Mouse (Mus musculus) C2C12 (cell line): Measurements from ENCODE around the gene Stk38. TPM values are rescaled to one million over a fixed set of nuclear protein-coding genes. Genes with fewer than 3 reads are reported as not detected.

ENCODE experiments used
- H3K27me3 ChIP-seq: one replicate; pipeline ENCODE4 v1.6.1; 2011; ENCODE audit not compliant: control insufficient read depth, insufficient read depth, insufficient read length
- H3K36me3 ChIP-seq: one replicate; pipeline ENCODE4 v1.6.1; 2011; ENCODE audit not compliant: control insufficient read depth, insufficient read depth
- H3K4me3 ChIP-seq: one replicate; pipeline ENCODE4 v1.5.1; 2011; ENCODE audit warnings: mild to moderate bottlenecking, control low read depth; ENCODE audit not compliant: poor library complexity, insufficient read depth, severe bottlenecking
- H3K79me2 ChIP-seq: one replicate; pipeline ENCODE4 v1.6.1; 2011; ENCODE audit not compliant: control insufficient read depth, insufficient read depth
- H3K79me3 ChIP-seq: one replicate; pipeline ENCODE4 v1.6.1; 2011; ENCODE audit warnings: low read depth, control low read depth
- H3ac ChIP-seq: one replicate; pipeline ENCODE3; 2011; ENCODE audit warnings: low read depth; ENCODE audit not compliant: control insufficient read depth, insufficient read length
- CEBPB ChIP-seq: IDR thresholded peaks from one replicate; pipeline ENCODE4 v1.6.1; 2011; ENCODE audit warnings: low read depth, mild to moderate bottlenecking, control low read depth, moderate library complexity
- CTCF ChIP-seq: IDR thresholded peaks from one replicate; pipeline ENCODE4 v1.5.1; 2011; ENCODE audit not compliant: control insufficient read depth, insufficient read depth, insufficient read length
- FOSL1 ChIP-seq: IDR thresholded peaks from one replicate; pipeline ENCODE4 v1.8.0; 2011; ENCODE audit warnings: mild to moderate bottlenecking, low read length; ENCODE audit not compliant: poor library complexity, insufficient read depth, severe bottlenecking
- MAX ChIP-seq: IDR thresholded peaks from one replicate; pipeline ENCODE4 v1.6.1; 2011; ENCODE audit warnings: mild to moderate bottlenecking, control low read depth
- MYOD1 ChIP-seq: IDR thresholded peaks from one replicate; pipeline ENCODE4 v1.6.1; 2011; ENCODE audit warnings: low read depth; ENCODE audit not compliant: control insufficient read depth, insufficient read length
- MYOG ChIP-seq: IDR thresholded peaks from one replicate; pipeline ENCODE4 v1.6.1; 2011; ENCODE audit not compliant: control insufficient read depth, insufficient read length; ENCODE audit errors: extremely low read depth
- USF1 ChIP-seq: IDR thresholded peaks from one replicate; pipeline ENCODE4 v1.6.1; 2011; ENCODE audit warnings: low read depth, mild to moderate bottlenecking, control low read depth, moderate library complexity
- polyA plus RNA-seq: library from polyadenylated mRNA; unstranded; fragments of >200 nt; fragmentation: generic; extraction: Trizol; gene quantifications from one replicate; pipeline ENCODE4 v1.2.1, GENCODE M21; 2012; ENCODE audit warnings: missing spikeins

The Stk38 gene
- polyA plus RNA-seq, 1 experiment = 19.2 TPM

DNA sequence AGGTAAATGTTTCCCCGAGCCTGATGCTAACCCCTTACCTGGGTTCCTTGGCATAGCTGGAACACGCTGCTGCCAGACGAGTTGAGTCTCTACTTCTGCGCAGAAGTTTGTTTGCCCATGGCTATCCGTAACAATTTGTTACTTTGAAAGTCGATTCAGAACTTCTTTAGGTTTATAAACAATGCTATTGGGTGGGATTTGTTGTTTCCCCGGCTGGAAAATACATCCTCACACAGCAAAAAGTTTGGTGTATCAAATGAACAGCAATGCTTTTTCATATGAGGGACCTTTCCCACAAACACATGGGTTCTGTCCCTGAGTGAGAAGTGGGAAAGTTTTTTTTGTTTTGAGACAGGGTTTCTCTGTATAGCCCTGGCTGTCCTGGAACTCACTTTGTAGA is 64.1 kb downstream of the Stk38 start, which contains the start of gene Pxt1:
Gene Pxt1, minus strand, starts transcription at position 101 of the 400 bp plus-strand sequence.
- H3K27me3 ChIP-seq = no peaks in the 10 kb centered on the region
- no peak within 1 kb of the TSS for H3ac ChIP-seq
- H3K79me2 ChIP-seq = no peaks in the 10 kb centered on the region
- H3K36me3 ChIP-seq = no peaks in the 10 kb centered on the region
- H3K4me3 ChIP-seq = no peak within 1 kb of the TSS
- no peaks in the 10 kb centered on the region for H3K79me3 ChIP-seq
- no peak for TF ChIP-seq MYOD1
- TF ChIP-seq MYOG = no peak

DNA sequence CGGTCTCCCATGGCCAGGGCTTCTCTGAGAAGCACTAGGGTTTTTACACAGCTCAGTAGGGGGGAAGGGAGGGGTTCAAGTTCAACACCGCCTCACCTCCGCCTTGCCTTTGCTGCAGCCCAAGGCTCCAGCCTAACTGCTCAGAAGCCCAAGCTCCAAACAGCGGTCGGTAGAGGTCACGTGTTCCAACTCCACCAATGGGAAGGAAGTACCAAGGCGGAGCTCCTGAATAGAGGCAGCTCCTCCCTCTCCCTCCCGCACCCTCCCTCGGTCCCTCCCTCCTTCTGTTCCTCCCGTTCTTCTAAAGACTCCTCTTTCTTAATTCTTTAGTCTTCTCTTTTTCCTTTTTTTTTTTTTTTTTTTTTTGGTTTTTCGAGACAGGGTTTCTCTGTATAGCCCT is 65.7 kb downstream of the Stk38 start:
- H3ac ChIP-seq = no peak overlapping the region
- H3K27me3 ChIP-seq = no peaks in the 10 kb centered on the region
- TF ChIP-seq USF1 = peak; percentile 48
- TF ChIP-seq MAX = no peak
- no peak for TF ChIP-seq MYOG
- no peak for TF ChIP-seq CTCF
- no peak for TF ChIP-seq MYOD1
- TF ChIP-seq CEBPB = no peak
- no peak for TF ChIP-seq FOSL1
- H3K36me3 ChIP-seq = no peaks in the 10 kb centered on the region
- H3K79me2 ChIP-seq = no peaks in the 10 kb centered on the region
- H3K79me3 ChIP-seq = no peaks in the 10 kb centered on the region
- no peak overlapping the region for H3K4me3 ChIP-seq

DNA sequence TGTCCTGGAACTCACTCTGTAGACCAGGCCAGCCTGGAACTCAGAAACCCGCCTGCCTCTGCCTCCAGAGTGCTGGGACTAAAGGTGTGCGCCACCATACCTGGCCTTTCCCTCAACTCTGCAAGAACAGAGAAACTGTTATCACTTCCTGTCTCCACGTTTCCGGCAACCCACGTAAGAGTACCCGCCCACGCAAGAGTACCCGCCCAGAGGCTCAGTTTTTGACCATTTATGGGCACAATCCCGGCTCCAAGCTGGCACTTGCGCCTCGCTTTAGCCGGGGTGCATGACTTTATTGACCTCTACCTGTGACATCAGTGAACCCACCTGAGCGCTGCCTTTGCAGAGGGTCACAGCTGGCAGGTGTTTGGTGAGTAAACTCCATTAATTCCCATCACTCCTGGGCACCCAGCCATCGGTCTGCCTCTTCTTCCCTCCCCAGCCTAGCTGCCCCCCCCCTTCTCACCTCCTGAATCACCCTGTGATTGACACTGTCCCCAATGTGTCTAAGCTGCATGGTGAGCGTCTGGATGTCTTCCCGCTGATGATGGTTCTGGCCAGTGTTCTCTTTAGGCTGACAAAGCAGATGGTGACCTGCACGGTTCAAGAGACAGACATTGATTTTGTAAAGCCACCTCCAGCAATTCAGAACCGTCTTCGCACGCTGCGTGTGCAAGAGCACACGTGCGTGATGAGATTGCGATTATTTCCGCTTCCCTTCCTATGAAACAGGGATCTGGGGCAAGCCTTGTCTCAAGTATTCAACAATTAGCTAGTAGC is 66.8 kb downstream of the Stk38 start:
- no peaks in the 10 kb centered on the region for H3K27me3 ChIP-seq
- no peaks in the 10 kb centered on the region for H3K79me3 ChIP-seq
- TF ChIP-seq FOSL1 (no peak), MAX (no peak), CEBPB (no peak), CTCF (no peak), MYOD1 (no peak), MYOG (no peak), USF1 (no peak)
- no peak overlapping the region for H3K4me3 ChIP-seq
- H3K79me2 ChIP-seq = no peaks in the 10 kb centered on the region
- no peaks in the 10 kb centered on the region for H3K36me3 ChIP-seq
- no peak overlapping the region for H3ac ChIP-seq

DNA sequence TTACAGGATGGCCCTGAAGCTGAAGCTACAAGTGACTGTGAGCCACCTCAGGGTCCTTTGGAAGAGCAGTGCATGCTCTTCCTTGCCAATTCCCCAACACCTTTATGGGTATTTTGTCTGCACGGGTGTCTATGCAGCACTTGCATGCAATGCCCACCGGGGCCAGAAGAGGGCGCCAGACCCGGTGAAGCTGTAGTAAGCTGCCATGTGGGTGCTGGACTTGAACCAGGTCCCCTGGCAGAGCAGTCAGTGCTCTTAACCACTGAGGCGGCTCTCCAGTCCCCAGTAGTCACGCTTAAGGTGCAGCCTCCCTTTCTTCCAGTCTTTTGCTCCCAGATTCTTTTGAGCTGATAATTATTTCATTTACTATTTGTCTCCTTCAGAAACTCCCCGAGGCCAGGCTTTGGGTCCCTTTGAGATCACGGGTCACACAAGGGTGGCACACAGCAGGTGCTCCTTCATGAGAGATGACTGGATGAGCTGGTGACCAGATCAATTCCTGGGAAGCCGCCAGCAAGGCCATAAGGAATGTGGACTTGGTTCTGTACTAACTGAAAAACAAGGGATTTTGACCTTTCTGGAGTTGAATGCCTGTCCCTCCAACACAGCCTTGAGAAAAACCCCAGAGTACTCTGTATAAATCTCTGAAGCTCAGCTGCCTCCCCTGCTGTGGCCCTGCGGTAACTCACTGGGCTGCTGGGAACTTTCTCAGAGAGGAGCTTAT is 71.0 kb downstream of the Stk38 start:
- H3K36me3 ChIP-seq = no peaks in the 10 kb centered on the region
- H3K79me3 ChIP-seq = no peaks in the 10 kb centered on the region
- no peaks in the 10 kb centered on the region for H3K27me3 ChIP-seq
- H3ac ChIP-seq = no peak overlapping the region
- TF ChIP-seq CTCF = peak; percentile 3
- TF ChIP-seq MYOG = no peak
- no peaks in the 10 kb centered on the region for H3K79me2 ChIP-seq
- H3K4me3 ChIP-seq = no peak overlapping the region

DNA sequence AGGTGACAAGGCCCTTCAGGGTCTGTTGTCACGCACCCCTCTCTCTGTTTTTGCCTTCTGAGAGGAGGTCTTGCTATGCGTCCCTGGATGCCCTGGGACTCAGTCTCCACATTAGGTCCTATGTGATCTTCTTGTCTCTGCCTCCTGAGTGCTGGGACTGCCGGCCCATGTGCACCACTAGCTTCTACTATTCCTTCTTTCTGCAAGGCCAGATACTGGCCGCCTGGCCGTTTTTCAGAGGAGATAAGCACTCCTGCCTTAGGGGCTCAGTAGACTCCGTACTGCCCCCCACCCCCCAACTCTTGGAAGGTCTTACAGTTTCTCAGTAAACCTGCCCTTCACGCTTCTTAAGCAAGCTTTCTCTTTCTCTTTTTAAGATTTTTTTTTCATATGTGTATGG is 71.7 kb downstream of the Stk38 start:
- Histone ChIP-seq H3K4me3 (no peak overlapping the region), H3K27me3 (no peaks in the 10 kb centered on the region), H3K79me2 (no peaks in the 10 kb centered on the region), H3K79me3 (no peaks in the 10 kb centered on the region), H3ac (no peak overlapping the region), H3K36me3 (no peaks in the 10 kb centered on the region)
- TF ChIP-seq FOSL1 = no peak
- TF ChIP-seq MAX = no peak
- TF ChIP-seq CTCF = no peak
- TF ChIP-seq MYOD1 = no peak
- no peak for TF ChIP-seq MYOG
- no peak for TF ChIP-seq USF1
- TF ChIP-seq CEBPB = no peak

DNA sequence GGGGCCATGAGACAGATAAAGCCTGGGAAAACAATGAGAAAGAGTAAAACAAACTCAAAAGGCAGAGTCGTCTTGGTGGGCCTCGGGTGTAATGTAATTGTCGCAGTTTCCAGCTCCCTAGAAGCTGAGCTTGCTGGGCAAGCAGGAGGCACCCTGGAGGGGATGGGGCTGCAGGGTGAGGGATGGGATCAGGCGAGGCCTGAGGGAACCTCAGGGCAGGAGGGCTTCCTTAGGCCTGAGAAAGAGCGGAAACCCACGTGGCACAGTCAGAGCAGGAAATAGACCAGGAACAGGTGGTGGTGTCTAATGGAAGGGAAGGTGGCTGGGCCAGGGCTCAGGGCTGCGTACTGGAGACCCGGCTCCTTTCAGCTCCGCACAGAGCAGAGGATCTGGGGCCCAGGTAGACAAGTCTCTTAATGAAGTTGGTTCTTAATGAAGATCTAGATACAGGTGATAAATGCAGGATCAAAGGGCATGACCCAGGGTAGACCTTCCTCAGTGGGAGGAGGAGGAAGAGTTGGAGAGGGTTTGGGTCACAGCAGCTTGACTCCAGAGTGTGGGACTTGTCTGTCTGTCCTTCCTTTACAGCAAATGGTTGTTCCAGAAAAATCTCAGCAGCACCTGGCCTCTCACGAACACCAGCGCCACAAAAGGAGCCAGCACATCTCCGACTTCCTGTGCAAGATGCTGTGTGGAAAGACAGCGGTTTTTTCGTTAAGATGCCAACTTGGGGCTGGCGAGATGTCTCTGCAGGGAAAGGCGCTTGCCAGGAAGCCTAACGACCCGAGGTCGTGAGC is 73.5 kb downstream of the Stk38 start:
- no peak overlapping the region for H3K4me3 ChIP-seq
- H3K79me2 ChIP-seq = no peaks in the 10 kb centered on the region
- H3K79me3 ChIP-seq = no peaks in the 10 kb centered on the region
- H3K27me3 ChIP-seq = no peaks in the 10 kb centered on the region
- TF ChIP-seq MYOG (no peak), MYOD1 (no peak), USF1 (no peak), FOSL1 (no peak), MAX (no peak), CTCF (no peak), CEBPB (no peak)
- H3ac ChIP-seq = no peak overlapping the region
- no peaks in the 10 kb centered on the region for H3K36me3 ChIP-seq
